Mouse (Mus musculus) MEL (cell line): ENCODE measurements around the gene Zfand2b.

Source experiments
- CHD2 ChIP-seq: IDR thresholded peaks from 2 replicates; pipeline ENCODE4 v1.6.1; 2011; ENCODE audit warnings: low read length, improper control_type of control experiment
- CTCF ChIP-seq, 3 experiments: IDR thresholded peaks in 2 of 3; conservative IDR thresholded peaks in 1 of 3; 2 replicates each; pipeline ENCODE4 v1.5.1; 2011 to 2012; ENCODE audit warnings: low read length in 3 of 3, low read depth in 2 of 3, mild to moderate bottlenecking in 2 of 3, improper control_type of control experiment in 1 of 3, inconsistent platforms in 1 of 3, mixed read lengths in 1 of 3, moderate library complexity in 1 of 3; ENCODE audit not compliant: control insufficient read depth in 1 of 3, insufficient read depth in 1 of 3, poor library complexity in 1 of 3, severe bottlenecking in 1 of 3
- EP300 ChIP-seq, 2 experiments: IDR thresholded peaks; 2 replicates each; pipeline ENCODE4 v1.6.1; 2011; ENCODE audit warnings: improper control_type of control experiment in 2 of 2, low read length in 2 of 2, low read depth in 1 of 2, mild to moderate bottlenecking in 1 of 2
- JUND ChIP-seq: IDR thresholded peaks from 2 replicates; pipeline ENCODE4 v1.6.1; 2011; ENCODE audit warnings: low read depth, mild to moderate bottlenecking, improper control_type of control experiment, low read length
- MAX ChIP-seq: IDR thresholded peaks from 2 replicates; pipeline ENCODE4 v1.6.1; 2011; ENCODE audit warnings: low read length, improper control_type of control experiment
- MAZ ChIP-seq: IDR thresholded peaks from 2 replicates; pipeline ENCODE4 v1.6.1; 2012; ENCODE audit warnings: low read depth, mild to moderate bottlenecking, inconsistent platforms, low read length, improper control_type of control experiment
- POLR2A ChIP-seq, 2 experiments: IDR thresholded peaks; 2 replicates each; pipeline ENCODE4 v1.6.1; 2011 to 2012; ENCODE audit warnings: low read length in 2 of 2, mild to moderate bottlenecking in 2 of 2, control low read depth in 1 of 2, improper control_type of control experiment in 1 of 2, low read depth in 1 of 2, moderate library complexity in 1 of 2; ENCODE audit not compliant: control insufficient read depth in 1 of 2, insufficient read depth in 1 of 2, poor library complexity in 1 of 2
- TAL1 ChIP-seq: IDR thresholded peaks from 2 replicates; pipeline ENCODE4 v1.6.1; 2012; ENCODE audit warnings: mild to moderate bottlenecking, inconsistent platforms, low read length, moderate library complexity, mixed read lengths
- TCF12 ChIP-seq: IDR thresholded peaks from 2 replicates; pipeline ENCODE4 v1.6.1; 2014; ENCODE audit warnings: low read depth, mild to moderate bottlenecking, inconsistent platforms, low read length, improper control_type of control experiment, moderate library complexity
- ZC3H11A ChIP-seq: IDR thresholded peaks from 2 replicates; pipeline ENCODE4 v1.6.1; 2012; ENCODE audit warnings: low read depth, mild to moderate bottlenecking, inconsistent platforms, low read length, improper control_type of control experiment
- ZNF384 ChIP-seq: IDR thresholded peaks from 2 replicates; pipeline ENCODE4 v1.6.1; 2012; ENCODE audit warnings: low read depth, mild to moderate bottlenecking, inconsistent platforms, low read length, improper control_type of control experiment

DNA sequence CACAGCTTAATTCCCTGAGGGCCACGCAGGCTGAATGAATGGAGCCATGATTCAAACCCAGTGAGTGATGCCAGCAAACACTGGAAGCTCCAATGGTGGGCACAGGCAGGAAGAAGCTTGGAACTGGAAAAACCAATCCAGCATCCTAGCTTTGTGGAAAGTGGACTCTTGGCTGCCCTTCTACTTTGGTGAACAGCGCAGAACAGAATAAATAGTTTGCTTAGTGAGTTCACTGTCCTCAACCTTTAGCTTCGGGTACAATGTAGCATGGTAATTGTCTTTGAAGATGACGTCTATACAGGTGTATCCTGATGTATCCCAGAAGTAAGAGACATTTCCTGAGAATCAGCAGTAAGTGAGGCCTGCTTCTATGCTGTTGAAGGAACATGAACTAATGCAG, 19.7 kb upstream of the Zfand2b start:
- TF ChIP-seq EP300 (IDR thresholded peaks at IDR 0.05; ENCODE audit: low read depth in 1 of 2, low read length in 2 of 2), result no peak
- no peak for TF ChIP-seq POLR2A (IDR thresholded peaks at IDR 0.05; ENCODE audit: control insufficient read depth in 1 of 2, insufficient read depth in 1 of 2, low read depth in 1 of 2, low read length in 2 of 2, poor library complexity in 1 of 2)
- TF ChIP-seq CTCF (IDR thresholded peaks at IDR 0.05 in 2 of 3, conservative IDR thresholded peaks at IDR 0.05 in 1 of 3; ENCODE audit: control insufficient read depth in 1 of 3, insufficient read depth in 1 of 3, low read depth in 2 of 3, low read length in 3 of 3, poor library complexity in 1 of 3, severe bottlenecking in 1 of 3), result no peak
- TF ChIP-seq CHD2, result no peak
- TF ChIP-seq MAX, result no peak
- TF ChIP-seq TCF12, result no peak
- no peak for TF ChIP-seq MAZ
- no peak for TF ChIP-seq ZC3H11A
- no peak for TF ChIP-seq JUND
- no peak for TF ChIP-seq TAL1
- TF ChIP-seq ZNF384, result no peak
